26 mouse cellular contexts compared by ENCODE assay signal in the genomic region with DNA sequence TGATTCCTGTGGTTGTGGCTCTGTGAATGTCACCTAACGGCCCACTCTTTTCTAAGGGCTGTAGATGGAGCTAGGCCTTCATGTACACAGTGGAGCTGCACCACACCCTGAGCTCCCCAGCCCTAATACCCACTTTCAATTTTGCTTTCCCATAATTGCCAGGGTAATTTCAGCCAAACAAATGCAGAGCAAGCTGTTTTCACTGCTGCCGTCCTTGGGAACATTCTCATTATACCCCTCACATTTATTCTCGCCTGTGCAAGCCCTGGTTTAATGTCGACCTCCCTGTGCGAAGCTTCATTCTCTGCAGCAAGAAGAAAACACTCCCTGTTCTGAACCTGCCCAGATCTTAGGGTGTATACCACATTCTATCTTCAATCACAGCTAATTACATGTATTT. TPM values are rescaled to one million over a fixed set of nuclear protein-coding genes. Genes with fewer than 3 reads are reported as not detected.
DNase-seq lines count a peak whose midpoint lies in the region; ATAC-seq lines count a peak whose summit lies in the region.
"Had no signal": no experiment of that assay in that cellular context is flagged by ENCODE, and none has a peak within 500 bp of the region (broad histone marks: within the 10 kb centered on the region; RNA-seq: fewer than 3 reads in every experiment).

No protein-coding gene starts in this region.

- no peak for ATAC-seq in forebrain, embryonic 14.5 days
- ATAC-seq: activated CD4-positive, CD25-positive, alpha-beta regulatory T cell, adult 4 months; hindbrain, postnatal 0 days; inflammation-experienced regulatory T-cells, adult 6 months; intestine, embryonic 16.5 days had no signal

- no peaks in the 10 kb centered on the region for H3K4me1 ChIP-seq in forebrain, embryonic 14.5 days (ENCODE audit: control insufficient read depth, insufficient read depth, low read length)
- peaks cover 27% of the 10 kb centered on the region for H3K4me1 ChIP-seq in forebrain, embryonic 10.5 days
- H3K4me1 ChIP-seq: heart, embryonic 10.5 days; heart, embryonic 13.5 days had no signal

- no peak overlapping the region for H3K27ac ChIP-seq in forebrain, embryonic 14.5 days (ENCODE audit: low read depth, low read length)
- H3K27ac ChIP-seq in forebrain, embryonic 10.5 days, result no peak overlapping the region
- H3K27ac ChIP-seq: gastrocnemius, adult 2 months; heart, embryonic 10.5 days; heart, embryonic 13.5 days; hindbrain, embryonic 14.5 days; hindbrain, postnatal 0 days had no signal

- DNase-seq in forebrain, embryonic 14.5 days (ENCODE audit: low spot score), result peak; percentile 25
- no peak for DNase-seq in forebrain, embryonic 10.5 days (ENCODE audit: extremely low spot score, low spot score)
- DNase-seq in heart, adult 11 months, result peak; percentile 37
- DNase-seq in heart, adult 9 months (ENCODE audit: low spot score in 2 of 2), result no peak
- DNase-seq in layer of hippocampus, adult 9-11 months, result peak; percentile 38
- no peak for DNase-seq in layer of hippocampus, postnatal 10 days (ENCODE audit: low spot score in 2 of 2)
- peak; percentile 62 for DNase-seq in brain, adult 2 months (ENCODE audit: low read depth, low spot score)
- no peak for DNase-seq in frontal cortex, postnatal 25 days (ENCODE audit: low spot score in 2 of 2)
- DNase-seq: adrenal gland, adult 8-10 months; adrenal gland, postnatal 25 days; cerebellum, adult 11 months; cerebellum, adult 2 months; cerebellum, postnatal 10 days; cerebellum, postnatal 36 days; gastrocnemius, adult 2 months; gastrocnemius, postnatal 14 days; heart, adult 18-20 months; heart, postnatal 14 days; heart, postnatal 4 days had no signal

- no peaks in the 10 kb centered on the region for H3K9me3 ChIP-seq in forebrain, embryonic 14.5 days (replicated peaks; ENCODE audit: control insufficient read depth, low read length)
- H3K9me3 ChIP-seq in forebrain, embryonic 10.5 days, result no peaks in the 10 kb centered on the region
- H3K9me3 ChIP-seq: heart, embryonic 10.5 days; heart, embryonic 13.5 days had no signal

- H3K27me3 ChIP-seq in forebrain, embryonic 14.5 days (replicated peaks; ENCODE audit: control insufficient read depth, insufficient read depth, low read length), result no peaks in the 10 kb centered on the region
- peaks cover 56% of the 10 kb centered on the region for H3K27me3 ChIP-seq in forebrain, embryonic 10.5 days (ENCODE audit: poor library complexity, severe bottlenecking)
- H3K27me3 ChIP-seq: heart, embryonic 13.5 days had no signal

- no peak overlapping the region for H3K4me2 ChIP-seq in forebrain, embryonic 14.5 days (ENCODE audit: low read length)
- H3K4me2 ChIP-seq: heart, embryonic 13.5 days; hindbrain, embryonic 14.5 days had no signal

- H3K36me3 ChIP-seq in forebrain, embryonic 14.5 days (ENCODE audit: control insufficient read depth, insufficient read depth, low read length), result peaks cover 63% of the 10 kb centered on the region
- H3K36me3 ChIP-seq in forebrain, embryonic 10.5 days (replicated peaks), result peaks cover 89% of the 10 kb centered on the region

- H3K9ac ChIP-seq in forebrain, embryonic 14.5 days (ENCODE audit: low read length), result no peak overlapping the region
- H3K9ac ChIP-seq: heart, embryonic 13.5 days; hindbrain, embryonic 14.5 days had no signal

- no peak overlapping the region for H3K4me3 ChIP-seq in forebrain, embryonic 14.5 days (ENCODE audit: low read depth, low read length)
- H3K4me3 ChIP-seq in forebrain, embryonic 10.5 days, result no peak overlapping the region
- H3K4me3 ChIP-seq: gastrocnemius, adult 2 months; heart, embryonic 10.5 days; heart, embryonic 13.5 days had no signal

- 45% methylated on average over 5 of the region's 5 CpGs for WGBS in forebrain, embryonic 14.5 days
- WGBS in forebrain, embryonic 10.5 days, result 78% methylated on average over 5 of the region's 5 CpGs

RNA-seq across cellular contexts. Expression of gene Gm43951, which starts 30.7 kb away (rescaled TPM):
- 0.07 and 0.15 TPM in 2 replicates for polyA plus RNA-seq in forebrain, embryonic 14.5 days (2014; fragmentation: Nextera tagmentation; extraction: Ambion mirVana)
- 0.42 and 0.52 TPM in 2 replicates for polyA plus RNA-seq in forebrain, embryonic 10.5 days (2016; fragmentation: Nextera tagmentation; extraction: Ambion mirVana)
- 10 to 100 TPM; 11.2 to 14.3 TPM for total RNA-seq in layer of hippocampus, postnatal 10 days (2021)
- polyA plus RNA-seq: activated CD4-positive, CD25-positive, alpha-beta regulatory T cell, adult 4 months; inflammation-experienced regulatory T-cells, adult 6 months had no signal

RNA-seq across cellular contexts. Expression of gene 4933427D14Rik, which starts 31.3 kb away (rescaled TPM):
- polyA plus RNA-seq in forebrain, embryonic 14.5 days (2014; fragmentation: Nextera tagmentation; extraction: Ambion mirVana), result 12.8 and 19.9 TPM in 2 replicates
- 16.2 and 16.4 TPM in 2 replicates for polyA plus RNA-seq in forebrain, embryonic 10.5 days (2016; fragmentation: Nextera tagmentation; extraction: Ambion mirVana)
- total RNA-seq in layer of hippocampus, postnatal 10 days (2021), result 10 to 100 TPM; 23.4 to 24.3 TPM

RNA-seq across cellular contexts. Expression of gene Txndc17, which starts 31.4 kb away (rescaled TPM):
- 118 and 131 TPM in 2 replicates for polyA plus RNA-seq in forebrain, embryonic 14.5 days (2014; fragmentation: Nextera tagmentation; extraction: Ambion mirVana)
- polyA plus RNA-seq in forebrain, embryonic 10.5 days (2016; fragmentation: Nextera tagmentation; extraction: Ambion mirVana), result 172 and 176 TPM in 2 replicates
- 10 to 100 TPM; 55.1 to 56.5 TPM for total RNA-seq in layer of hippocampus, postnatal 10 days (2021)

RNA-seq across cellular contexts. Expression of gene Med31, which starts 39.4 kb away (rescaled TPM):
- 64.7 and 69.6 TPM in 2 replicates for polyA plus RNA-seq in forebrain, embryonic 14.5 days (2014; fragmentation: Nextera tagmentation; extraction: Ambion mirVana)
- polyA plus RNA-seq in forebrain, embryonic 10.5 days (2016; fragmentation: Nextera tagmentation; extraction: Ambion mirVana), result 44.8 and 47.1 TPM in 2 replicates
- total RNA-seq in layer of hippocampus, postnatal 10 days (2021), result 10 to 100 TPM; 14.3 to 15.8 TPM

RNA-seq across cellular contexts. Expression of gene Pitpnm3, which starts 40.4 kb away (rescaled TPM):
- 0.94 and 1.4 TPM in 2 replicates for polyA plus RNA-seq in forebrain, embryonic 14.5 days (2014; fragmentation: Nextera tagmentation; extraction: Ambion mirVana)
- 0.02 and 0.04 TPM in 2 replicates for polyA plus RNA-seq in forebrain, embryonic 10.5 days (2016; fragmentation: Nextera tagmentation; extraction: Ambion mirVana)
- total RNA-seq in layer of hippocampus, postnatal 10 days (2021), result 10 to 100 TPM; 17.5 to 17.8 TPM
- polyA plus RNA-seq: activated CD4-positive, CD25-positive, alpha-beta regulatory T cell, adult 4 months; inflammation-experienced regulatory T-cells, adult 6 months had no signal

Comparison
In these comparisons a context has a peak if more than half of its experiments do, and no peak if none do; other contexts are left out.
1. DNase-seq: peak in forebrain, embryonic 14.5 days (single experiment), heart, adult 11 months (single experiment), layer of hippocampus, adult 9-11 months (single experiment) and brain, adult 2 months (single experiment); none in forebrain, embryonic 10.5 days (single experiment), heart, adult 9 months (0 of 2), layer of hippocampus, postnatal 10 days (0 of 2) and frontal cortex, postnatal 25 days (0 of 2).